19 mouse cellular contexts compared by ENCODE assay signal in genomic region chr5:35710481-35710880, GRCm38 (mm10). TPM values are rescaled to one million over a fixed set of nuclear protein-coding genes. Genes with fewer than 3 reads are reported as not detected.
A peak's percentile ranks its signal among the peaks of the same experiment; 100 is the strongest.
DNase-seq lines count a peak whose midpoint lies in the region; ATAC-seq and TF ChIP-seq lines count a peak whose summit lies in the region.
"Had no signal": no experiment of that assay in that cellular context is flagged by ENCODE, and none has a peak within 500 bp of the region (broad histone marks: within the 10 kb centered on the region; RNA-seq: fewer than 3 reads in every experiment).

No protein-coding gene starts in this region.

- TF ChIP-seq POLR2A in myocyte (IDR thresholded peaks at IDR 0.05; ENCODE audit: insufficient read length, low read depth): no peak

- TF ChIP-seq CTCF in lung, postnatal 0 days (IDR thresholded peaks at IDR 0.05): no peak

- peak; percentile 8; the same call in 1 of the 2 replicates for ATAC-seq in lung, postnatal 0 days
- ATAC-seq in cerebellum, adult (ENCODE audit: insufficient number of reproducible peaks, low FRiP score, low TSS enrichment): no peak

- no peak overlapping the region for H3K4me2 ChIP-seq in lung, postnatal 0 days (replicated peaks; ENCODE audit: low read depth, low read length)
- H3K4me2 ChIP-seq in myocyte (ENCODE audit: low read depth): peak overlapping the region; percentile 54
- H3K4me2 ChIP-seq: embryonic facial prominence, embryonic 15.5 days; stomach, embryonic 15.5 days had no signal

- H3K4me1 ChIP-seq in lung, postnatal 0 days (ENCODE audit: insufficient read depth, low read depth, low read length): no peaks in the 10 kb centered on the region
- peaks cover 6% of the 10 kb centered on the region; the same call in 1 of the 2 replicates for H3K4me1 ChIP-seq in forebrain, embryonic 10.5 days

- H3ac ChIP-seq in myocyte (ENCODE audit: control insufficient read depth, insufficient read length): no peak overlapping the region

- TF ChIP-seq EP300 in lung, postnatal 0 days (IDR thresholded peaks at IDR 0.05): no peak

- H3K9me3 ChIP-seq in lung, postnatal 0 days (ENCODE audit: low read length): no peaks in the 10 kb centered on the region
- H3K9me3 ChIP-seq in forebrain, embryonic 10.5 days: no peaks in the 10 kb centered on the region
- H3K9me3 ChIP-seq: embryonic facial prominence, embryonic 15.5 days; stomach, embryonic 15.5 days had no signal

- H3K27me3 ChIP-seq in lung, postnatal 0 days (replicated peaks; ENCODE audit: insufficient read depth, low read length): no peaks in the 10 kb centered on the region
- H3K27me3 ChIP-seq in myocyte (ENCODE audit: control insufficient read depth, insufficient read depth, insufficient read length): no peaks in the 10 kb centered on the region
- no peaks in the 10 kb centered on the region for H3K27me3 ChIP-seq in forebrain, embryonic 10.5 days (ENCODE audit: poor library complexity, severe bottlenecking)
- H3K27me3 ChIP-seq: CH12.LX; embryonic facial prominence, embryonic 15.5 days; stomach, embryonic 15.5 days had no signal

- no peak for DNase-seq in lung, postnatal 0 days (ENCODE audit: low spot score)
- no peak for DNase-seq in lung, postnatal 25 days (ENCODE audit: low spot score)
- peak; percentile 58 for DNase-seq in MN1 (ENCODE audit: low spot score)
- DNase-seq in adrenal gland, adult 2 months: peak; percentile 86
- DNase-seq in forebrain, embryonic 10.5 days (ENCODE audit: extremely low spot score, low spot score): no peak
- DNase-seq: cerebellum, adult 9-10 months; embryo, embryonic 11 days; gastrocnemius, postnatal 25 days; layer of hippocampus, adult 9-11 months; lung, adult 2 months; midbrain, embryonic 14.5 days; spleen, adult 18-20 months; thymus, adult 2 months had no signal

- 64% methylated on average over 3 of the region's 3 CpGs for WGBS in lung, postnatal 0 days
- 84% methylated on average over 3 of the region's 3 CpGs for WGBS in forebrain, embryonic 10.5 days

- H3K79me2 ChIP-seq in myocyte (ENCODE audit: control insufficient read depth, insufficient read depth): no peaks in the 10 kb centered on the region

- H3K36me3 ChIP-seq in lung, postnatal 0 days (ENCODE audit: insufficient read depth, low read length): no peaks in the 10 kb centered on the region; the same call in none of the 2 replicates
- no peaks in the 10 kb centered on the region for H3K36me3 ChIP-seq in myocyte (ENCODE audit: control insufficient read depth, insufficient read depth)
- H3K36me3 ChIP-seq in forebrain, embryonic 10.5 days (replicated peaks): no peaks in the 10 kb centered on the region
- H3K36me3 ChIP-seq: embryonic facial prominence, embryonic 15.5 days; stomach, embryonic 15.5 days had no signal

- no peak overlapping the region for H3K9ac ChIP-seq in lung, postnatal 0 days (replicated peaks; ENCODE audit: low read depth)
- H3K9ac ChIP-seq: embryonic facial prominence, embryonic 15.5 days; stomach, embryonic 15.5 days had no signal

- no peak overlapping the region for H3K27ac ChIP-seq in lung, postnatal 0 days (ENCODE audit: low read length)
- no peak overlapping the region for H3K27ac ChIP-seq in forebrain, embryonic 10.5 days
- H3K27ac ChIP-seq: embryonic facial prominence, embryonic 15.5 days; stomach, embryonic 15.5 days had no signal

- no peak overlapping the region for H3K4me3 ChIP-seq in lung, postnatal 0 days (ENCODE audit: low read depth, low read length)
- no peak overlapping the region for H3K4me3 ChIP-seq in myocyte
- H3K4me3 ChIP-seq in forebrain, embryonic 10.5 days: no peak overlapping the region
- H3K4me3 ChIP-seq: embryonic facial prominence, embryonic 15.5 days; stomach, embryonic 15.5 days had no signal

TF ChIP-seq in myocyte, 11 proteins besides CTCF, POLR2A, EP300 and RAD21:
- TF ChIP-seq SRF (IDR thresholded peaks at IDR 0.05; ENCODE audit: control insufficient read depth, insufficient read length, low read depth): no peak
- peak; percentile 6 for TF ChIP-seq USF1 (IDR thresholded peaks at IDR 0.05; ENCODE audit: low read depth)

RNA-seq across cellular contexts. Expression of gene Sh3tc1, which starts 29.3 kb away (rescaled TPM):
- polyA plus RNA-seq in lung, postnatal 0 days (2015; fragmentation: Nextera tagmentation; extraction: Ambion mirVana): 21.1 and 22.9 TPM in 2 replicates
- 10 to 100 TPM; 22.2 to 25.8 TPM for total RNA-seq in adrenal gland, adult 2 months (2021)
- polyA plus RNA-seq in adrenal gland, adult 2 months (2012; rRNA removed): 27.7 and 28.0 TPM in 2 replicates
- polyA plus RNA-seq in myocyte (2012; fragmentation: generic; extraction: Trizol): 0.26 TPM
- 3.9 and 4.5 TPM in 2 replicates for polyA plus RNA-seq in forebrain, embryonic 10.5 days (2016; fragmentation: Nextera tagmentation; extraction: Ambion mirVana)

RNA-seq across cellular contexts. Expression of gene Htra3, which starts 30.9 kb away (rescaled TPM):
- 35.7 and 40.5 TPM in 2 replicates for polyA plus RNA-seq in lung, postnatal 0 days (2015; fragmentation: Nextera tagmentation; extraction: Ambion mirVana)
- total RNA-seq in adrenal gland, adult 2 months (2021): 10 to 100 TPM; 23.8 to 58.0 TPM
- 162 and 311 TPM in 2 replicates for polyA plus RNA-seq in adrenal gland, adult 2 months (2012; rRNA removed)
- 5.9 TPM for polyA plus RNA-seq in myocyte (2012; fragmentation: generic; extraction: Trizol)
- polyA plus RNA-seq in forebrain, embryonic 10.5 days (2016; fragmentation: Nextera tagmentation; extraction: Ambion mirVana): 3.1 and 3.6 TPM in 2 replicates
- total RNA-seq: CH12.LX; neutrophil, adult 5-6 weeks had no signal

RNA-seq across cellular contexts. Expression of gene Ablim2, which starts 47.2 kb away (rescaled TPM):
- 0.74 and 0.75 TPM in 2 replicates for polyA plus RNA-seq in lung, postnatal 0 days (2015; fragmentation: Nextera tagmentation; extraction: Ambion mirVana)
- total RNA-seq in adrenal gland, adult 2 months (2021): 10 to 100 TPM in 1 of 2 experiments, 1 to 10 TPM in 1; 9.5 to 10.1 TPM
- 34.8 and 38.2 TPM in 2 replicates for polyA plus RNA-seq in adrenal gland, adult 2 months (2012; rRNA removed)
- 11.9 TPM for polyA plus RNA-seq in myocyte (2012; fragmentation: generic; extraction: Trizol)
- polyA plus RNA-seq in forebrain, embryonic 10.5 days (2016; fragmentation: Nextera tagmentation; extraction: Ambion mirVana): 0.49 TPM in 1 of 2 replicates, not detected in the other
- total RNA-seq: neutrophil, adult 5-6 weeks had no signal

Comparison
In these comparisons a context has a peak if more than half of its experiments do, and no peak if none do; other contexts are left out.
1. DNase-seq: peak in MN1 (single experiment) and adrenal gland, adult 2 months (single experiment); none in lung, postnatal 0 days (single experiment), lung, postnatal 25 days (single experiment) and forebrain, embryonic 10.5 days (single experiment).